Mouse (Mus musculus): ENCODE measurements at regions not wholly inside any gene's neighbourhood (a gene's known extent, or its start where the extent isn't known, plus 50 kb on each side); places are given as distances from the start of the nearest gene placed in this dataset.
A peak's percentile ranks its signal among the peaks of the same experiment; 100 is the strongest.

DNA sequence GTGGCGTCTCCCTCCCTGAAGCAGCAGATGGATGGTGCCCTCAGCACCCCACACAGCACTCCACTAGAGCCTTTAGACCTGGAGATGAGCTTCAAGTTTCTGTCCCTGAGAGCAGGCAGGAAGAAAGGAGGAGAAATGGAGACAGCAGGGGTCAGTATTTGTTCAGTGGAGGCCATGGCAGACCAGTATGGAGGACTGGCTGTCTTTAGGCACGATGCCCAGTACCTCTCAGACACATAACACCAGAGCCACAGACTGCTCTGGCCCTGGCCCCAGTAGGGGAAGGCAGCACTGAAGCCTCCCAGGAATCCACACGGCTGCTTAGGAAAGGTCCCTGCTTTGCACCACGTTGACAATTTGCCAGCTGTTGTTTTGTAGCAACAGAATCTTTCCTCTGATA lies 136.0 kb downstream of the Irx5 start:
- no peaks in the 10 kb centered on the region for H3K9me3 ChIP-seq (ENCODE audit: control insufficient read depth, low read length)
- no peak overlapping the region for H3K4me3 ChIP-seq (ENCODE audit: control insufficient read depth in 1 of 2, insufficient read depth in 1 of 2, low read depth in 1 of 2, low read length in 2 of 2)
- ATAC-seq (ENCODE audit: insufficient number of reproducible peaks, insufficient read depth, low FRiP score, low read depth), result peak; percentile 80
- H3K27ac ChIP-seq (replicated peaks in 1 of 2; ENCODE audit: control insufficient read depth in 1 of 2, insufficient read depth in 1 of 2, low read depth in 2 of 2, low read length in 2 of 2), result 0 out of 4 replicates have a peak overlapping the region, but pooled peaks of 1 of the 2 experiments have one; percentile 6
- WGBS, result 26% methylated on average over 4 of the region's 4 CpGs
- H3K36me3 ChIP-seq (ENCODE audit: control insufficient read depth, insufficient read depth, low read length), result no peaks in the 10 kb centered on the region
- no peak overlapping the region for H3K9ac ChIP-seq (ENCODE audit: low read length)
- H3K4me1 ChIP-seq (ENCODE audit: control insufficient read depth in 2 of 2, insufficient read depth in 2 of 2, low read length in 2 of 2), result peaks cover 3 to 4% of the 10 kb centered on the region in 2 experiments; a peak in 3 of 4 replicates
- no peaks in the 10 kb centered on the region for H3K27me3 ChIP-seq (ENCODE audit: control insufficient read depth, insufficient read depth, low read length)
- no peak overlapping the region for H3K4me2 ChIP-seq (ENCODE audit: low read length)

DNA sequence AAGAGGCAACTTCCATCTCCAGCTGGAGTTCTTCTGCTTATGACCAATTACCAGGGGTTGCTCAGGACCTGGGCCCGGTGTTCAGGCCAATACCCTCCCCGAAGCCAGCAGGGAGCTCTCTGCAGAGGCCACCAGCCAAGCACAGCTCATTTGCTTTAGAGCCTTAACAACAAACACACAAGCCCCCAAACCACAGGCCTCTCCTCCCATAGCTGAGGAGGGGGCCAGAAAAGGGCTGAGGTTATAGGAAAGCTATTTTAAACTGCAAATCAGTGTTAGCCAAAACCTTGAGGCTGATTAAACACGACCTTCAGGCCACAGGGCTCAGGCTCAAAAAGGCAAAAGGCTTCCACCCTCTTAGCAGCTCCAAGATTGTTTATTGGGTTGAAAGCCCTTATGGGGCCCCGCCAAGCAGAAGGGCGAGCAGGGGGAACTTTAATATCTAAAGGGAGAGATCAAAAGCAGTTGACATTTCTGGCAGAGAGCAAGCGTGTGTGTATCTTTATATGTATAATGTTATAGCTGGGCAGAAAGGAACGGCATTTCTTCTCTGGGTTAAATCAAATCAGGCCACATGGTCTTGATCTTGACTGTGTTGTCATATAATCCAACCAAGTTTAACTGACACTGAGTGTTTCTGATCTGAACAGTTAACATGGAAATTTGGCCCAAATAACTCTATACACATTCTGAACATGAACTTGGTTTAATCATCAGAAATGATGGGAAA lies 148.3 kb downstream of the Irx5 start:
- Histone ChIP-seq H3K9ac (ENCODE audit: low read length) (no peak overlapping the region), H3K4me3 (ENCODE audit: control insufficient read depth in 1 of 2, insufficient read depth in 1 of 2, low read depth in 1 of 2, low read length in 2 of 2) (no peak overlapping the region), H3K27me3 (ENCODE audit: control insufficient read depth, insufficient read depth, low read length) (no peaks in the 10 kb centered on the region), H3K9me3 (ENCODE audit: control insufficient read depth, low read length) (no peaks in the 10 kb centered on the region), H3K4me1 (ENCODE audit: control insufficient read depth in 2 of 2, insufficient read depth in 2 of 2, low read length in 2 of 2) (peaks cover 7 to 11% of the 10 kb centered on the region in 2 experiments), H3K4me2 (ENCODE audit: low read length) (no peak overlapping the region), H3K27ac (replicated peaks in 1 of 2; ENCODE audit: control insufficient read depth in 1 of 2, insufficient read depth in 1 of 2, low read depth in 2 of 2, low read length in 2 of 2) (no peak overlapping the region), H3K36me3 (ENCODE audit: control insufficient read depth, insufficient read depth, low read length) (no peaks in the 10 kb centered on the region)
- WGBS, result 48% methylated on average over 7 of the region's 7 CpGs
- no peak for ATAC-seq (ENCODE audit: insufficient number of reproducible peaks, insufficient read depth, low FRiP score, low read depth)

DNA sequence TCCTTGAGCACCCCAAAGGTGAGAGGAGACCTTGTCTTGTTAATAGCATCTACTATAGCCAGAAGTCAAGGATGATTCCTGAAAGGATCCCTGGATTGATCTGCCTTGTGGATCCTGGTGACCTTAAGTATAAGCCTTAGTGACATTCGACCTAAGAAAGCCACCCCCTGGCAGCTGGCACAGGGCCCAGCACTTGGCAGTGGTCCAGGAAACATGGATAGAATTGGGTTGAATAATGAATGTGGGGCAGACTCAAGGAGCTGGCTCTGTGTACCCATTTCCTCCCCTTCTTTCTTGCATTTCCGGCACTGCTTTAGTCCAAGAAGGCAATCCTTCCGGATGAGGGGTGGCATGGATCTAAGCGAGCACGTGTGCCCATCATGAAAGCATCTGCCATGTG lies 149.0 kb downstream of the Irx5 start:
- H3K27ac ChIP-seq (replicated peaks in 1 of 2; ENCODE audit: control insufficient read depth in 1 of 2, insufficient read depth in 1 of 2, low read depth in 2 of 2, low read length in 2 of 2), result no peak overlapping the region
- WGBS, result 66% methylated on average over 5 of the region's 5 CpGs

DNA sequence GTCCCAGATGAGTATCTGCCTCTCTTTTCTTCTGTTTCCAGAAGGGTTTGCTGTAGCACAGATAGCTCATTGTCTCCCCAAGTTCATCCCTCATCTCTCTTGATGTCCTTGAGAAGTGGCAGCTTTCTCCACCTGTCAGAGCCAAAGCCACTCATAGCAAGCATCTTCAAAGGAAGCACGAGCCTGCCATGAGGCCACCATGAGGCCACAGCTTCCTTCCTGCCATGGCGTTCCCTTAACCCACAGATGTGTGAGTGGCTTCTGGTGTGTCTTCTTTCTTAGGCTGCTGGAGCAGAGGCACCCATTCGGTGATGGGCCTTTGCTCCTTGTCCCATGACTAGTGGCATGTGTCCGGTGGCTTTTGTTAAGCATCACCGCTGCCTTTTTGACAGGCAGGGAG lies 149.5 kb downstream of the Irx5 start:
- no peaks in the 10 kb centered on the region for H3K27me3 ChIP-seq (ENCODE audit: control insufficient read depth, insufficient read depth, low read length)
- H3K9me3 ChIP-seq (ENCODE audit: control insufficient read depth, low read length), result peaks cover 8% of the 10 kb centered on the region; the same call in 1 of the 2 replicates
- H3K4me3 ChIP-seq (ENCODE audit: control insufficient read depth in 1 of 2, insufficient read depth in 1 of 2, low read depth in 1 of 2, low read length in 2 of 2), result no peak overlapping the region
- H3K9ac ChIP-seq (ENCODE audit: low read length), result no peak overlapping the region
- no peak for ATAC-seq (ENCODE audit: insufficient number of reproducible peaks, insufficient read depth, low FRiP score, low read depth)
- WGBS, result 72% methylated on average over 5 of the region's 5 CpGs
- no peaks in the 10 kb centered on the region for H3K36me3 ChIP-seq (ENCODE audit: control insufficient read depth, insufficient read depth, low read length)
- no peak overlapping the region for H3K4me2 ChIP-seq (ENCODE audit: low read length)
- H3K27ac ChIP-seq (replicated peaks in 1 of 2; ENCODE audit: control insufficient read depth in 1 of 2, insufficient read depth in 1 of 2, low read depth in 2 of 2, low read length in 2 of 2), result no peak overlapping the region
- H3K4me1 ChIP-seq (ENCODE audit: control insufficient read depth in 2 of 2, insufficient read depth in 2 of 2, low read length in 2 of 2), result peaks cover 7 to 11% of the 10 kb centered on the region in 2 experiments

More for the DNA sequence above, 149.0 kb downstream of the Irx5 start:
- no peak overlapping the region for H3K4me3 ChIP-seq (ENCODE audit: control insufficient read depth in 1 of 2, insufficient read depth in 1 of 2, low read depth in 1 of 2, low read length in 2 of 2)
- no peak for ATAC-seq (ENCODE audit: insufficient number of reproducible peaks, insufficient read depth, low FRiP score, low read depth)
- peaks cover 6% of the 10 kb centered on the region; the same call in 1 of the 2 replicates for H3K9me3 ChIP-seq (ENCODE audit: control insufficient read depth, low read length)
- no peak overlapping the region for H3K4me2 ChIP-seq (ENCODE audit: low read length)
- no peak overlapping the region for H3K9ac ChIP-seq (ENCODE audit: low read length)
- peaks cover 7 to 11% of the 10 kb centered on the region in 2 experiments for H3K4me1 ChIP-seq (ENCODE audit: control insufficient read depth in 2 of 2, insufficient read depth in 2 of 2, low read length in 2 of 2)
- no peaks in the 10 kb centered on the region for H3K36me3 ChIP-seq (ENCODE audit: control insufficient read depth, insufficient read depth, low read length)
- no peaks in the 10 kb centered on the region for H3K27me3 ChIP-seq (ENCODE audit: control insufficient read depth, insufficient read depth, low read length)

DNA sequence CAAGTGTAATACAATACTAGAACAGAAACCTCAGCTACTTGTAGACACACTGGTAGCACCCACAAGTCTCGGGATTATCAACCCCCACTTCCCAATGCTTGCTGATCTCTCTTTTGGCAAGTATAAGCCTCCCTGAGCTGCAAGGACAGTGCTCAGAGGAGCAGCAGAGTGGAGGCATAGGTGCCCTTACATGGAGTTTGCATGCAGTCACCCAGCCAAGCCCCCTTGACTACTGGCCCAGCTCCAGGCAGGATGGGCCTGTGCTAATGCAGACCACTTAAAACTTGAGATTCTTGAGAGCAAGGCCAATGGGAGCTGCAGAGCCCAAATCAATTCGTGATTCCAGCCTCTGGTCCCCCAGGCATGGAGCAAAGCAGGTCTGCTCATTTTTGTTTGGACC lies 158.0 kb downstream of the Irx5 start:
- no peaks in the 10 kb centered on the region for H3K36me3 ChIP-seq (ENCODE audit: control insufficient read depth, insufficient read depth, low read length)
- H3K27me3 ChIP-seq (ENCODE audit: control insufficient read depth, insufficient read depth, low read length), result no peaks in the 10 kb centered on the region
- no peak overlapping the region for H3K4me3 ChIP-seq (ENCODE audit: control insufficient read depth in 1 of 2, insufficient read depth in 1 of 2, low read depth in 1 of 2, low read length in 2 of 2)
- H3K9me3 ChIP-seq (ENCODE audit: control insufficient read depth, low read length), result peaks cover 11% of the 10 kb centered on the region
- no peak overlapping the region for H3K9ac ChIP-seq (ENCODE audit: low read length)
- H3K4me1 ChIP-seq (ENCODE audit: control insufficient read depth in 2 of 2, insufficient read depth in 2 of 2, low read length in 2 of 2), result no peaks in the 10 kb centered on the region
- no peak overlapping the region for H3K27ac ChIP-seq (replicated peaks in 1 of 2; ENCODE audit: control insufficient read depth in 1 of 2, insufficient read depth in 1 of 2, low read depth in 2 of 2, low read length in 2 of 2)
- no peak for ATAC-seq (ENCODE audit: insufficient number of reproducible peaks, insufficient read depth, low FRiP score, low read depth)
- no peak overlapping the region for H3K4me2 ChIP-seq (ENCODE audit: low read length)
- 74% methylated on average over 2 of the region's 2 CpGs for WGBS

DNA sequence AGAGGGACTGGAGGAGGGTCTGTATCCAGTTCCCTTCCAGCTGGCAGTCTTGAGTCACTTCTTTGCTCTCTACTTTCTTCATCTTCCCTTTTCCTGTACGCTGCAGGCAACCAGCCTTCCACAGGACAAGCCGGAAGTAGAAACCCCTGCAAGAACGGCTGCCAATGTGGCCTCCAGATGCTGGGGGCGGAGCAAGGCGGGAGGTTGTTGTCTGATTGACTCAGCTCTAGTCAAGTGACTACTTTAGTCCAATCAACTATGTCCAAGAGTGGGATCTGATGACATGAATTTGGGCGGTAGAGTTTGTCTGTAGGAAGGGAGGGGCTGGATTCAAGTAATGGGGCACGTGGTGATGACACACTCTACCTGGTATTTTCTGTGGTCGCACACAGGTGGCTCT lies 156.1 kb upstream of the Irx6 start:
- no peaks in the 10 kb centered on the region for H3K4me1 ChIP-seq (ENCODE audit: control insufficient read depth in 2 of 2, insufficient read depth in 2 of 2, low read length in 2 of 2)
- H3K4me2 ChIP-seq (ENCODE audit: low read length), result no peak overlapping the region
- H3K36me3 ChIP-seq (ENCODE audit: control insufficient read depth, insufficient read depth, low read length), result no peaks in the 10 kb centered on the region
- H3K9ac ChIP-seq (ENCODE audit: low read length), result no peak overlapping the region
- H3K27me3 ChIP-seq (ENCODE audit: control insufficient read depth, insufficient read depth, low read length), result no peaks in the 10 kb centered on the region
- no peak overlapping the region for H3K4me3 ChIP-seq (ENCODE audit: control insufficient read depth in 1 of 2, insufficient read depth in 1 of 2, low read depth in 1 of 2, low read length in 2 of 2)
- H3K9me3 ChIP-seq (ENCODE audit: control insufficient read depth, low read length), result peaks cover 3% of the 10 kb centered on the region; the same call in 1 of the 2 replicates
- no peak overlapping the region for H3K27ac ChIP-seq (replicated peaks in 1 of 2; ENCODE audit: control insufficient read depth in 1 of 2, insufficient read depth in 1 of 2, low read depth in 2 of 2, low read length in 2 of 2)
- ATAC-seq (ENCODE audit: insufficient number of reproducible peaks, insufficient read depth, low FRiP score, low read depth), result no peak
- WGBS, result 73% methylated on average over 8 of the region's 8 CpGs

- no peaks in the 10 kb centered on the region for H3K27me3 ChIP-seq (ENCODE audit: control insufficient read depth, insufficient read depth, low read length)
- H3K4me1 ChIP-seq (ENCODE audit: control insufficient read depth in 2 of 2, insufficient read depth in 2 of 2, low read length in 2 of 2), result no peaks in the 10 kb centered on the region
- no peak overlapping the region for H3K9ac ChIP-seq (ENCODE audit: low read length)
- H3K9me3 ChIP-seq (ENCODE audit: control insufficient read depth, low read length), result peaks cover 3% of the 10 kb centered on the region; the same call in 1 of the 2 replicates
- H3K4me3 ChIP-seq (ENCODE audit: control insufficient read depth in 1 of 2, insufficient read depth in 1 of 2, low read depth in 1 of 2, low read length in 2 of 2), result no peak overlapping the region
- no peaks in the 10 kb centered on the region for H3K36me3 ChIP-seq (ENCODE audit: control insufficient read depth, insufficient read depth, low read length)
- 75% methylated on average over 3 of the region's 3 CpGs for WGBS
- no peak for ATAC-seq (ENCODE audit: insufficient number of reproducible peaks, insufficient read depth, low FRiP score, low read depth)
- no peak overlapping the region for H3K27ac ChIP-seq (replicated peaks in 1 of 2; ENCODE audit: control insufficient read depth in 1 of 2, insufficient read depth in 1 of 2, low read depth in 2 of 2, low read length in 2 of 2)
- no peak overlapping the region for H3K4me2 ChIP-seq (ENCODE audit: low read length)
Measured at GRCm38 (mm10) chr8:92518486-92518885, 155.6 kb upstream of the Irx6 start.

- Histone ChIP-seq H3K4me1 (ENCODE audit: control insufficient read depth in 2 of 2, insufficient read depth in 2 of 2, low read length in 2 of 2) (no peaks in the 10 kb centered on the region), H3K4me3 (ENCODE audit: control insufficient read depth in 1 of 2, insufficient read depth in 1 of 2, low read depth in 1 of 2, low read length in 2 of 2) (no peak overlapping the region), H3K4me2 (ENCODE audit: low read length) (no peak overlapping the region), H3K9ac (ENCODE audit: low read length) (no peak overlapping the region), H3K27ac (replicated peaks in 1 of 2; ENCODE audit: control insufficient read depth in 1 of 2, insufficient read depth in 1 of 2, low read depth in 2 of 2, low read length in 2 of 2) (no peak overlapping the region), H3K36me3 (ENCODE audit: control insufficient read depth, insufficient read depth, low read length) (no peaks in the 10 kb centered on the region), H3K27me3 (ENCODE audit: control insufficient read depth, insufficient read depth, low read length) (no peaks in the 10 kb centered on the region), H3K9me3 (ENCODE audit: control insufficient read depth, low read length) (peaks cover 3% of the 10 kb centered on the region; the same call in 1 of the 2 replicates)
- WGBS, result 81% methylated on average over 6 of the region's 6 CpGs
- no peak for ATAC-seq (ENCODE audit: insufficient number of reproducible peaks, insufficient read depth, low FRiP score, low read depth)
Measured at GRCm38 (mm10) chr8:92522519-92522918, 151.6 kb upstream of the Irx6 start.

Measured in heart, embryonic 14.5 days (tissue).